Mouse (Mus musculus): ENCODE data around the gene Gm11992.

The Gm11992 gene

DNA sequence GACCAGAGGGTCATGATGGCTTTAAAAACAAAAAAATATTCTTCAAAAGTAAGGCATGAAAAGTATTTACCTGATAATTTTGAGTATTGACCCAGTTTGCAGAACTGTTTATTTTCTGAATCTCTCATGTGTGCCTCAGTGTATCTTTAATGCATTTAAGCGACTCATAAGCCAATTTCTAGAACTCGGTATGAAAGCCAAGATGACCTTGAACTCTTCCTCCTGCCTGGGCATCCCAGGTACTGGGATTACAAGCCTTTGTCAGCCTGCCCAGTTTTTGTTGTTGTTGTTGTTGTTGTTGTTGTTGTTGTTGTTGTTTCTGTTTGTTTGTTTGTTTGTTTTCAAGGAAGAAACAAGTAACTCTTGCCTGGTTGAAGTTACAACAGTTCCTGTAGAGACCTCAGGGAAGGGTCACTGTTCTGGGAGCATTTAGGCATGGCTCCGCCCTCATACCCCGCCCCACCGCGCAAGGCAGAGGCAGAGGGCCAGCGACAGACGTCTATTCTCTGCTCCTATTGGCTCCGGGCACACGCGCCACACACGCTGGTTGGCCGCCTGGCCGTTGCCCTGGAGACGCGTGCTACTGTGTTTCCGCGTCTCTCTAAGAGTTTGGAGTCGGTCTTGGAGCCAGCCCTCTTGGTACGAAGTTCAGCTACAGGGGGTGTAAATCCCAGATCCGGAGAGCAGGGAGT is at the start of gene Gm11992:
TSS of gene Gm11992 (plus strand) at position 584 of the 692 bp plus-strand sequence.
- DNase-seq (ENCODE audit: low spot score): peak; percentile 82

GRCm38 (mm10) chr11:9008761-9009160 is 39.6 kb upstream of the Gm11992 start:
- DNase-seq (ENCODE audit: low spot score): no peak

GRCm38 (mm10) chr11:9010416-9010815 is 38.0 kb upstream of the Gm11992 start:
- DNase-seq (ENCODE audit: low spot score): peak; percentile 30

DNA sequence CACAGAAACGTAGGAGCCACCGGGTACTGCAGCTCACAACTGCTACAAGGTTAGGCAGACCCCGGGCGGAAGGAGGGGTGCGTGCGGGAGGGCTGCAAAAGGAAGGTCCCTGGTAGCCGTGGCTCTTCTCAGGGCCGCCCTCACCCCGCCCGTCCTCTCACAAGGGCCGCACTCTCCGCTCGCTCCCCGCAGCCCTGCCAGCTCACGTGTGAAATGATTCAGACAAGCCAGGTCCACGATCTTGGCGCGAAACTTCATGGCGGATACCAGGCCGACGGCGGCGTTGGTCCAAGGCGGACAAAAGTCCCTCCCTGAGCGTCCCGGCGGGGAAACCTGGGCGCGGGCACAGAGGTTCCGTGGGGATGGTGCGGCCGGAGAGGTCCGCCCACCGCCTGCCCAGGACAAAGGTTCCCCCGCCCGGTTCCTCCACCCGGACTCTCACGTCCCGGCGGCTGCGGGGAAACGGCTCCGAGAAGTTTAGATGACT is 37.5 kb upstream of the Gm11992 start, which contains the start of gene Hus1:
TSS of gene Hus1 (minus strand) at position 339 of the 487 bp plus-strand sequence.
- DNase-seq (ENCODE audit: low spot score): peak; percentile 91

GRCm38 (mm10) chr11:9011348-9011747 is 37.0 kb upstream of the Gm11992 start:
- DNase-seq (ENCODE audit: low spot score): no peak

GRCm38 (mm10) chr11:9014740-9015139 is 33.7 kb upstream of the Gm11992 start:
- no peak for DNase-seq (ENCODE audit: low spot score)

GRCm38 (mm10) chr11:9018491-9019267 is 29.7 kb upstream of the Gm11992 start:
- DNase-seq (ENCODE audit: low spot score): no peak

DNA sequence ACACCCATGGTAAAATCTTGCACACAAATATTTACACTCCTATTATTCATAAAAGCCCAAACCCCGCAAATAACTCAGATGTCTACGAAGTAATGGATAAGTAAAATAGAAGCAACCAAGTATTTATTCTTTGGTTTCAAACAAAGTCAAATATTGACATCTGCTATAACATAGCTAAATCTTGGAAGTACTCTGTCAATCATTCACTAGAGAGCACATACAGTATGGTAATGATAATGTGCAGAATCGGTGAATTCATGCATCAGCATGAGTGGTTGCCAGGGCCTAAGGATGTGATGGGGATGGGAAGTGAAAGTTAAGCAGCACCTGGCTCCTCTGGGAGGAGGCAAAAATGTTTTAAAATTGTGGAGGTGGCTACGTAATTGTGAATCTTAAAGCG is 28.2 kb upstream of the Gm11992 start:
- DNase-seq (ENCODE audit: low spot score): no peak

GRCm38 (mm10) chr11:9024782-9025181 is 23.6 kb upstream of the Gm11992 start:
- DNase-seq (ENCODE audit: low spot score): no peak

DNA sequence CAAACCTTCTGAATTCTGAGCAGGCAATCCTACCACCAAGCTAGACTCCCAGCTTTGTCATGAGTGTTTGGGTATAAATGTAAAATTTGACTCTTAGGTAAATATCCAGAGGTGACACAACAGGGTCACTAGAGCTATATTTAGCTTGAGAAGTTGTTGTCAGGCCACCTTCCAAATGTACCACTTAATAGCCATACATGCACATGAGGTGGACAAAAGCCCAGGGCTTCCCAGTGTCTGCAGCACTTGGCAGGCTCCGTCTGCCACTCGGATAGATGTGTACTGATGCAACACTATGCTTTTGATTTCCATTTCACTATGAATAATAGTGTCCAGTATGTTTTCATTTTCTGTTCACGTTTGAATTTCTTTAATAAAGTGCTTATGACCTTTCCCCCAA is 23.2 kb upstream of the Gm11992 start:
- DNase-seq (ENCODE audit: low spot score): no peak

DNA sequence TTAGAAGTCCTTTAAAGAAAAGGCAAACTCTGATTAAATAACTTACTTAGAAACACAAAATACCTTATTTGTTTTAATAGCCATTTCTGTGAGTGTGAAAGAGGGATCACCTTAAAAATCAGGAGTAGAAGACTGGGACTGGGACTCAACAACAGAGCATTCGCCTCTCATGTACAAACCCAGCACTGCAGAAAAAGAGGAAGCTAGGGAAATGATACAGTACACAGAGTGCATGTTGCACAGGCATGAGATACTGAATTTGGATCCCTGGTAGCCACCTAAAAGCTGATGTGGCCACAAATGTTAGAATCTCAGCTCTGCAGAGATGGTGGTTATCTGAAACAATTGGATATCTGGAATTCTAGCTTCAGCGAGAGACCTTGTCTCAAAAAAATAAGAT is 16.9 kb upstream of the Gm11992 start:
- DNase-seq (ENCODE audit: low spot score): no peak

DNA sequence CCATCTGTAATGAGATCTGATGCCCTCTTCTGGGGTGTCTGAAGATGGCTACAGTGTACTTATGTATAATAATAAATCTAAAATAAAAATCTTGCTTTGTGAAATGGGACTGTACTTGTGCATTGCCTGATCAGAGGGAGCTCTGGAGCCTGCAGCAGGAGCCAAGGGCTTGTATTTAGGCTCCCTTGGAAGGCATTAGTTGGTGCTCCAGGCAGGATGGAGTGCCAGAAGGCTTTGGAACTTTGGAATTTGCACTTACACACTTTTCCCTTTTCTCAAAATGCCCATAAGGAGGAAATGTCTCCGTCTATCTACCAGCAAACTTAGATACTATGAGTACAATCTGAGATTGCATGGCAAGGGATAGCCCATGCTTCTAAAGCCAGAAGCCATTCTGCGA is 1.8 kb upstream of the Gm11992 start:
- DNase-seq (ENCODE audit: low spot score): no peak

DNA sequence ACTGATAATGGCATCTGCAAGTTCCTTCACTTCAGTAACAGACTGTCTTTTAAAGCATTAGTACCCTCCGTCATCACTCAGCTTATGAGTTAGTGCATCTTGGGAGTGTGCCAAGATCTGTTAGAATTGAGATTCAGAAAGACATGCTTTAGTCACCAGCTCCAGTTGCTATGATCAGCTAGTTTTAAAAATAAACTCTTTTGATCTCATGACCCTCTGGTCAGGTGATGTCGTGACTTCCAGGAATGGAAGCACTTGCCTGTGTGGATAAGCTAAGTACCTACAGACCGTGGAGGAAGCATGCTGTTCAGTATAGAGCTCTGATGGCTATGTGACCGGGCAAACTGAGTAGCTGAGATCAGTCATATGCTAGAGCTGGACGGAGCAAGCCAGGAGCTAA is 1.4 kb upstream of the Gm11992 start:
- no peak for DNase-seq (ENCODE audit: low spot score)

- DNase-seq (ENCODE audit: low spot score): no peak
Measured at GRCm38 (mm10) chr11:9048703-9049060, 288 bp downstream of the Gm11992 start, which contains the start of gene Sun3. Sun3 (minus strand) TSS chr11:9048991.

- no peak for DNase-seq (ENCODE audit: low spot score)
Measured at GRCm38 (mm10) chr11:9050241-9050640, 1.8 kb downstream of the Gm11992 start.

DNA sequence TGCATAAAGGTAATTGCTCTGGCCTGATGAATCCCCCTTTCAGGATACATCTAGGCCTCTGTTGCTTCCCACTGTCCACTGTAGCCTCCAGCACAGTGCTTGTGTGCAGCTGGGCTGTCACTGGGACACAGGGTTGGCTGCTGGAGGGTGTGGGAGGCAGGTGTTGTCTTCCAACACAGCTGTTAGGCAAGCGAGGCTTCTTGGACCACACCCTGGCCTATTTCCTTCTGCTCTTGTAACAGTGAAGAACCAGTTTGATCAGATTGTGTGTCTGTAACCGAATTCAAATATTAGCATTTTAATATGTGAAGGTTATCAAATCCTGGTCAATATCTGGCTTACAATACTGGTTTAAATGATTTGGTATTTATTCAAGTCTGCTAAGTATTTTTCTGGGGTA is 3.5 kb downstream of the Gm11992 start:
- DNase-seq (ENCODE audit: low spot score): no peak

- DNase-seq (ENCODE audit: low spot score): no peak
Measured at GRCm38 (mm10) chr11:9056937-9057336, 8.5 kb downstream of the Gm11992 start.

- no peak for DNase-seq (ENCODE audit: low spot score)
Measured at GRCm38 (mm10) chr11:9057711-9058110, 9.3 kb downstream of the Gm11992 start.

GRCm38 (mm10) chr11:9060029-9060428 is 11.6 kb downstream of the Gm11992 start:
- DNase-seq (ENCODE audit: low spot score): no peak

DNA sequence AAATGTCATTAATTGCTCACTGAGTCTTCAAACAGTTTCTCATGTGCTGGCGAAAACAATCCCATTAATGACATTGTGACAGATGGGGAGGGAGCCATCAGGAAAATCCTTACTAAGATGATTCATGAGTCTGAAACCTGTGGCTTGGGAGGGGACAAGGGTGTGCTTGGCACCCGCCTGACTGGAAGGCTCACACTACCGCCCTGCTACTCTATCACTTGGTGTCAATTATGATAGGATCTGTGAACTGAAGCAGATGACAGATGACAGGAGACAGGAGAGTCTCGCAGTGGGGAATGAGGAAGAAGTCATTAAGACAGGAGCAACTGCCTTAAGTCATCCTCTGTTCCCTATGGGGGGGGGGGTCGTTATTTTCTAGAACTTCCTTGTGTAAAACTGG is 12.1 kb downstream of the Gm11992 start:
- DNase-seq (ENCODE audit: low spot score): no peak

DNA sequence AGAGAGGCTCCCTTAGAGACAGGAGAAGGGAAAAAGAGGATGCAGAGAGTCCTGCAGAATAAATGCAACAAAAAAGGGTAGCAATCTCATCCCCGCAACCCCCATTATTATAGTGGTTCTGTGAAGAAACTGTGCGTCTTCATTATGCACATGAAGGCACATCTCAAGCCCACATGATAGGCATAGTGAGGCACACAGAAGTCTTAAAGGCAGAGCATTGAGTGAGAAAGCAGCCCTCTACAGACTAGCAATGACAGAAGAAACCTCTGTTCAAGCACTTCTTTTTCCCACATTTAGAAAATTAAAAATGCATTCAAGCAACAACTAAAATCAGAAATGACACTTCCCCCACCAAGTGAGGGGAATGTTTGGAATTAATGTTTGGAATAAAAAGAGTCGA is 28.1 kb downstream of the Gm11992 start:
- DNase-seq (ENCODE audit: low spot score): no peak

- DNase-seq (ENCODE audit: low spot score): no peak
Measured at GRCm38 (mm10) chr11:9113189-9113588, 64.8 kb downstream of the Gm11992 start.

GRCm38 (mm10) chr11:9115367-9116120 is 67.2 kb downstream of the Gm11992 start:
- no peak for DNase-seq (ENCODE audit: low spot score)

Data from ovary, postnatal 36 days (tissue).